Mouse (Mus musculus): ENCODE results near the gene Cltb. TPM values are rescaled to one million over a fixed set of nuclear protein-coding genes. Genes with fewer than 3 reads are reported as not detected.
"Not testable (repeated sequence)": the region's sequence is repeated elsewhere in the genome, so short reads cannot be mapped to it uniquely, and the experiment has no call there.

Cltb gene
- total RNA-seq (2014; fragmentation: Nextera tagmentation) (12.1 and 15.2 TPM in 2 replicates), total RNA-seq (2017) (20.0 and 26.3 TPM in 2 replicates)

GRCm38 (mm10) chr13:54610972-54611754 lies at the start of gene Cltb:
Cltb (minus strand) TSS chr13:54611344.
- ATAC-seq (replicated peaks; ENCODE audit: low FRiP score, low TSS enrichment, poor library complexity, severe bottlenecking), result peak; percentile 38

GRCm38 (mm10) chr13:54660877-54661276 lies 49.7 kb upstream of the Cltb start:
- no peak for ATAC-seq (replicated peaks; ENCODE audit: low FRiP score, low TSS enrichment, poor library complexity, severe bottlenecking)

- ATAC-seq (replicated peaks; ENCODE audit: low FRiP score, low TSS enrichment, poor library complexity, severe bottlenecking), result no peak
These were observed 39.3 kb upstream of the Cltb start for GRCm38 (mm10) chr13:54650461-54650860.

DNA sequence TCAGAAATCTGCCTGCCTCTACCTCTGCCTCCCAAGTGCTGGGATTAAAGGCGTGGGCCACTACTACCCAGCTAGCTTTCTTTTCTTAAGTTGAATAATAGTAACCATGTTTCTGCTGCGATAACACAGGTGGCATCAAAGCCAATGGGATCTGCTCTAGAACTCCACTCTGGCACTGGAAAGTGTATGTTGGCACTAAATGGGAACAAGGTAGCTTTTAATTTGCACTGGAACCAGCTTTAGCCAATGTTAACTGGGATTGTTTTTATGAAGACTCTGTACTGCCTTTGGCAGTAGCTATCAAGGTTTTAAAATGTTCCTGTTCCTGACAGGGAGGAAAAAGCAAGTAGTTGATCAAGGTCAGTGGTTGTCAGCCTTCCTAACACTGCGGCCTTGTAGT lies 23.9 kb upstream of the Cltb start:
- no peak for ATAC-seq (replicated peaks; ENCODE audit: low FRiP score, low TSS enrichment, poor library complexity, severe bottlenecking)

- no peak for ATAC-seq (replicated peaks; ENCODE audit: low FRiP score, low TSS enrichment, poor library complexity, severe bottlenecking)
These were observed 21.7 kb upstream of the Cltb start for GRCm38 (mm10) chr13:54632731-54633277.

DNA sequence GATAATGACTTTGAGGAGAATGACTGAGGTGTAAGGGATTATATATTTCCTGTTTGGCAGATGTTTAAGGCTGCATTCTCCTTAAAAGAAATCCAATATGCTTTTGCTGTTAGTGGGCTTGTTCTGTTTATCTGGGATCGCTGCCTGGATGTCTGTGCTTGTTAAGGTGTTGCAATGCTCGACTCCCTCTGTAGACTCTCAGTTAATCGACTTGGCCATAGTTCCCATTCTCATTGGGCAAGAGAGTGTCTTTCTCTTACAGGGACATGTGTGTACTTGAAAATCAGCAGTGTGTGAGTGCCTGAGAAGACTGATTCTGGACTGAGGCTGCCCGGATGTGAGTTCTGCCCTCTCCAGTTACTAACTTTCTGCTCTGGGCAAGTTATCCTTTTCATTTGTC lies 18.0 kb upstream of the Cltb start:
- ATAC-seq (replicated peaks; ENCODE audit: low FRiP score, low TSS enrichment, poor library complexity, severe bottlenecking), result no peak

GRCm38 (mm10) chr13:54621960-54622521 lies 10.9 kb upstream of the Cltb start:
- ATAC-seq (replicated peaks; ENCODE audit: low FRiP score, low TSS enrichment, poor library complexity, severe bottlenecking), result peak; percentile 43

GRCm38 (mm10) chr13:54621155-54621932 lies 10.2 kb upstream of the Cltb start, which contains the start of gene Faf2:
Faf2 (plus strand) TSS chr13:54621784.
- ATAC-seq (replicated peaks; ENCODE audit: low FRiP score, low TSS enrichment, poor library complexity, severe bottlenecking), result peak; percentile 96

DNA sequence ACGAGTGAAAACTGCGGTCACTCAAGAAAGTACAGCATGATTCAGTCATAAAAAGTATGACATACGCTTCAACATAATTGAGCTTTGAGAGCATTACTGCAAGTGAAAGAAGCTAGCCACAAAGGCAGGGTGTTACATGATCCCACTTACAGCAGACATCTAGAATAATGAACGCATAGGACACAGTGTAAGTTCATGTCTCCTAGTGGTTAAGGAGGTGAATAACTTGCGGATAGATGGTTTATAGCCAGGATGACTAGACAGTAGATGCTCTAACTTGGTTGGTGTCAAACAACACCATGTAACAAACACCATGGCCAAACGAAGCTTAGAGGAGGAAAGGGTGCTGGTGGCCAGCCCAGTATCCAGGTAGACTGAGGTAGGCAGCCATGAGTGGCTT lies 5.9 kb upstream of the Cltb start:
- ATAC-seq (replicated peaks; ENCODE audit: low FRiP score, low TSS enrichment, poor library complexity, severe bottlenecking), result peak; percentile 61; the same call in 1 of the 2 replicates

- no peak for ATAC-seq (replicated peaks; ENCODE audit: low FRiP score, low TSS enrichment, poor library complexity, severe bottlenecking)
These were observed 5.2 kb upstream of the Cltb start for GRCm38 (mm10) chr13:54616307-54616706.

- ATAC-seq (replicated peaks; ENCODE audit: low FRiP score, low TSS enrichment, poor library complexity, severe bottlenecking), result not testable (repeated sequence)
These were observed 2.0 kb upstream of the Cltb start for GRCm38 (mm10) chr13:54613141-54613540.

DNA sequence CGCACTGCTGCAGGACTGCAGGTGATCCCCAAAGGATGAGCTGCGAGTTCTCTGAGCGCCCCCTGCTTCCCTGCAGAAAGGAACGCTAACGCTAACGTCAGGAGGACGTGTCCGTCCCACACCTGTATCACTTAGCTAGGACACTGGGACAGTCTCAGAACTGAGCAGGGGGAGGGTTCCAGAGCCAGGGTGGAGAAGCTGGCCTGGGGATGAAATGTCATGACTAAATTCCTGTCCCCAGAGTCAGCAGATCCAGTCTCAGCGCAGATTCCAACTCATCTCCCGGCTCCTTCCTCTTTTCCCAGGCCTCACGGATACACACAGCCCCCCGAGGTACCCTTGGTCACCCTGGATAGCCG lies 552 bp downstream of the Cltb start:
- peak; percentile 9; the same call in 1 of the 2 replicates for ATAC-seq (replicated peaks; ENCODE audit: low FRiP score, low TSS enrichment, poor library complexity, severe bottlenecking)

DNA sequence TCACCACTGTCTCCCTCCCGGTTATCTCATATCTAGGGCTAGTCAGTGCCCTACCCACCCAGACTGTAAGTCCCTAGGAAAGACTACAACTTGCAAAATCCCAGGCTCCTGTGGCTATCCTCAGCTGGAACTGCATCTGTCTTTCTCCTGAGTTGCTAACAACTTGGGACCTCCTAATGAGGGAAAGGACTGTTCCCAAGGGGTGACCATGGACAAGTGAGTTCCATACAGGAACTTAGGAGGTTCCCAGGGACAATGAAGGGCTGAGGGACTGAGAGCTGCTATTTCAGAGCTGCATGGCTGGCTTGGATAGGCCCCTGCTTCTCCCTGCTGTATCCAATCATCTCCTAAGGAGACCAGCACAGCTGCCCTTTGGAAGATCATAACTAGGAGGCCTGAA lies 1.8 kb downstream of the Cltb start:
- ATAC-seq (replicated peaks; ENCODE audit: low FRiP score, low TSS enrichment, poor library complexity, severe bottlenecking), result no peak

- ATAC-seq (replicated peaks; ENCODE audit: low FRiP score, low TSS enrichment, poor library complexity, severe bottlenecking), result no peak
These were observed 2.5 kb downstream of the Cltb start for GRCm38 (mm10) chr13:54608666-54609065.

- peak; percentile 43 for ATAC-seq (replicated peaks; ENCODE audit: low FRiP score, low TSS enrichment, poor library complexity, severe bottlenecking)
These were observed 3.1 kb downstream of the Cltb start for GRCm38 (mm10) chr13:54608002-54608401.

GRCm38 (mm10) chr13:54607204-54607603 lies 3.9 kb downstream of the Cltb start:
- no peak for ATAC-seq (replicated peaks; ENCODE audit: low FRiP score, low TSS enrichment, poor library complexity, severe bottlenecking)

GRCm38 (mm10) chr13:54605426-54605825 lies 5.7 kb downstream of the Cltb start:
- no peak for ATAC-seq (replicated peaks; ENCODE audit: low FRiP score, low TSS enrichment, poor library complexity, severe bottlenecking)

GRCm38 (mm10) chr13:54604221-54604620 lies 6.9 kb downstream of the Cltb start:
- no peak for ATAC-seq (replicated peaks; ENCODE audit: low FRiP score, low TSS enrichment, poor library complexity, severe bottlenecking)

GRCm38 (mm10) chr13:54603501-54603900 lies 7.6 kb downstream of the Cltb start:
- ATAC-seq (replicated peaks; ENCODE audit: low FRiP score, low TSS enrichment, poor library complexity, severe bottlenecking), result no peak

DNA sequence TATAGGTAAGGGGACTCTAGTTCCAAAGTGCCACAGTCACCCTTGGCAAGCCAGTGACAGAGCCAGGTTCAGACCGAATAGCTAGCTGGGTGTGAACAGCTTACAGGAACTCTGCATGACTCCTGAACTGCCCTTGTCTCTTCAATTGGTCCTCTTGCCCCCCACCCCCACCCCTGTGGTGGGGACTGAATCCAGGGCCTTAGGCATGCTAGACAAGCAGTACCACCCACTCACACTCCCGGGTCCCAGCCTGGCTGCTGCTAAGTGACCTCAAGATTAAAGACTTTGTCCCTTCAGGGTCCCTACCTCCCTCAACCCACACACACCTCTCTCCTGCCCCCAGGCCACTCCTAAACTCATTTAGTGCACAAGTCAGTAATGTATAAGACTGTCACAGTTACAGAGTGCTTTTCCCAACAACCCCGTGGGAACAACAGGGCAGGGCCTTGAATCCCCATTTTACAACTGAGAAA lies 8.5 kb downstream of the Cltb start:
- ATAC-seq (replicated peaks; ENCODE audit: low FRiP score, low TSS enrichment, poor library complexity, severe bottlenecking), result no peak
